Mouse (Mus musculus): ENCODE results near the gene Pcx. TPM values are rescaled to one million over a fixed set of nuclear protein-coding genes. Genes with fewer than 3 reads are reported as not detected.

The Pcx gene
- polyA plus RNA-seq, 1 experiment from 2014 or later: 14.1 TPM

- Histone ChIP-seq H3K4me3 (ENCODE audit: low read length) (no peak overlapping the region), H3K9me3 (replicated peaks; ENCODE audit: control insufficient read depth, low read length) (no peaks in the 10 kb centered on the region), H3K36me3 (ENCODE audit: control insufficient read depth, insufficient read depth) (no peaks in the 10 kb centered on the region), H3K27ac (ENCODE audit: low read length) (no peak overlapping the region), H3K4me2 (ENCODE audit: low read depth, low read length) (no peak overlapping the region), H3K4me1 (ENCODE audit: control insufficient read depth, insufficient read depth, low read length) (no peaks in the 10 kb centered on the region), H3K9ac (ENCODE audit: low read length) (no peak overlapping the region), H3K27me3 (ENCODE audit: control insufficient read depth, insufficient read depth, low read length) (no peaks in the 10 kb centered on the region)
- ATAC-seq (replicated peaks; ENCODE audit: extremely low read depth, insufficient read depth, low FRiP score): no peak
- 64% methylated on average over 3 of the region's 3 CpGs for WGBS
Observed at GRCm38 (mm10) chr19:4536606-4537005, 26.3 kb downstream of the Pcx start.

GRCm38 (mm10) chr19:4540263-4540662 is 30.0 kb downstream of the Pcx start:
- no peaks in the 10 kb centered on the region for H3K4me1 ChIP-seq (ENCODE audit: control insufficient read depth, insufficient read depth, low read length)
- no peaks in the 10 kb centered on the region for H3K36me3 ChIP-seq (ENCODE audit: control insufficient read depth, insufficient read depth)
- H3K9ac ChIP-seq (ENCODE audit: low read length): no peak overlapping the region
- no peaks in the 10 kb centered on the region for H3K27me3 ChIP-seq (ENCODE audit: control insufficient read depth, insufficient read depth, low read length)
- no peak overlapping the region for H3K4me3 ChIP-seq (ENCODE audit: low read length)
- 78% methylated on average over 6 of the region's 6 CpGs for WGBS
- no peak overlapping the region for H3K27ac ChIP-seq (ENCODE audit: low read length)
- H3K9me3 ChIP-seq (replicated peaks; ENCODE audit: control insufficient read depth, low read length): no peaks in the 10 kb centered on the region
- no peak overlapping the region for H3K4me2 ChIP-seq (ENCODE audit: low read depth, low read length)
- no peak for ATAC-seq (replicated peaks; ENCODE audit: extremely low read depth, insufficient read depth, low FRiP score)

GRCm38 (mm10) chr19:4540992-4541391 is 30.7 kb downstream of the Pcx start:
- Histone ChIP-seq H3K9ac (ENCODE audit: low read length) (no peak overlapping the region), H3K9me3 (replicated peaks; ENCODE audit: control insufficient read depth, low read length) (no peaks in the 10 kb centered on the region)
- no peak for ATAC-seq (replicated peaks; ENCODE audit: extremely low read depth, insufficient read depth, low FRiP score)

GRCm38 (mm10) chr19:4542081-4542480 is 31.8 kb downstream of the Pcx start:
- ATAC-seq (replicated peaks; ENCODE audit: extremely low read depth, insufficient read depth, low FRiP score): no peak
- Histone ChIP-seq H3K27ac (ENCODE audit: low read length) (no peak overlapping the region), H3K9ac (ENCODE audit: low read length) (no peak overlapping the region), H3K4me2 (ENCODE audit: low read depth, low read length) (no peak overlapping the region), H3K4me1 (ENCODE audit: control insufficient read depth, insufficient read depth, low read length) (no peaks in the 10 kb centered on the region), H3K27me3 (ENCODE audit: control insufficient read depth, insufficient read depth, low read length) (no peaks in the 10 kb centered on the region), H3K36me3 (ENCODE audit: control insufficient read depth, insufficient read depth) (no peaks in the 10 kb centered on the region), H3K4me3 (ENCODE audit: low read length) (no peak overlapping the region), H3K9me3 (replicated peaks; ENCODE audit: control insufficient read depth, low read length) (no peaks in the 10 kb centered on the region)

More at GRCm38 (mm10) chr19:4540992-4541391, 30.7 kb downstream of the Pcx start:
- no peak overlapping the region for H3K4me2 ChIP-seq (ENCODE audit: low read depth, low read length)
- H3K36me3 ChIP-seq (ENCODE audit: control insufficient read depth, insufficient read depth): no peaks in the 10 kb centered on the region
- no peak overlapping the region for H3K27ac ChIP-seq (ENCODE audit: low read length)
- H3K4me3 ChIP-seq (ENCODE audit: low read length): no peak overlapping the region
- no peaks in the 10 kb centered on the region for H3K4me1 ChIP-seq (ENCODE audit: control insufficient read depth, insufficient read depth, low read length)
- no peaks in the 10 kb centered on the region for H3K27me3 ChIP-seq (ENCODE audit: control insufficient read depth, insufficient read depth, low read length)
- 90% methylated on average over 3 of the region's 3 CpGs for WGBS

- 75% methylated on average over 4 of the region's 4 CpGs for WGBS
- H3K27ac ChIP-seq (ENCODE audit: low read length): no peak overlapping the region
- no peak overlapping the region for H3K9ac ChIP-seq (ENCODE audit: low read length)
Observed at GRCm38 (mm10) chr19:4545091-4545490, 34.8 kb downstream of the Pcx start.

GRCm38 (mm10) chr19:4545841-4546240 is 35.6 kb downstream of the Pcx start:
- Histone ChIP-seq H3K4me3 (ENCODE audit: low read length) (no peak overlapping the region), H3K9ac (ENCODE audit: low read length) (no peak overlapping the region), H3K4me1 (ENCODE audit: control insufficient read depth, insufficient read depth, low read length) (peaks cover 8% of the 10 kb centered on the region), H3K27me3 (ENCODE audit: control insufficient read depth, insufficient read depth, low read length) (no peaks in the 10 kb centered on the region), H3K36me3 (ENCODE audit: control insufficient read depth, insufficient read depth) (no peaks in the 10 kb centered on the region), H3K9me3 (replicated peaks; ENCODE audit: control insufficient read depth, low read length) (no peaks in the 10 kb centered on the region), H3K27ac (ENCODE audit: low read length) (no peak overlapping the region), H3K4me2 (ENCODE audit: low read depth, low read length) (no peak overlapping the region)
- ATAC-seq (replicated peaks; ENCODE audit: extremely low read depth, insufficient read depth, low FRiP score): no peak
- WGBS: 87% methylated on average over 6 of the region's 6 CpGs

More at GRCm38 (mm10) chr19:4545091-4545490, 34.8 kb downstream of the Pcx start:
- H3K4me2 ChIP-seq (ENCODE audit: low read depth, low read length): no peak overlapping the region
- no peaks in the 10 kb centered on the region for H3K27me3 ChIP-seq (ENCODE audit: control insufficient read depth, insufficient read depth, low read length)
- peaks cover 8% of the 10 kb centered on the region for H3K4me1 ChIP-seq (ENCODE audit: control insufficient read depth, insufficient read depth, low read length)
- H3K9me3 ChIP-seq (replicated peaks; ENCODE audit: control insufficient read depth, low read length): no peaks in the 10 kb centered on the region
- ATAC-seq (replicated peaks; ENCODE audit: extremely low read depth, insufficient read depth, low FRiP score): no peak
- H3K36me3 ChIP-seq (ENCODE audit: control insufficient read depth, insufficient read depth): no peaks in the 10 kb centered on the region
- H3K4me3 ChIP-seq (ENCODE audit: low read length): no peak overlapping the region

- Histone ChIP-seq H3K9me3 (replicated peaks; ENCODE audit: control insufficient read depth, low read length) (no peaks in the 10 kb centered on the region), H3K27ac (ENCODE audit: low read length) (no peak overlapping the region), H3K4me1 (ENCODE audit: control insufficient read depth, insufficient read depth, low read length) (peaks cover 8% of the 10 kb centered on the region), H3K4me3 (ENCODE audit: low read length) (no peak overlapping the region), H3K9ac (ENCODE audit: low read length) (no peak overlapping the region), H3K27me3 (ENCODE audit: control insufficient read depth, insufficient read depth, low read length) (no peaks in the 10 kb centered on the region), H3K36me3 (ENCODE audit: control insufficient read depth, insufficient read depth) (no peaks in the 10 kb centered on the region), H3K4me2 (ENCODE audit: low read depth, low read length) (no peak overlapping the region)
- no peak for ATAC-seq (replicated peaks; ENCODE audit: extremely low read depth, insufficient read depth, low FRiP score)
- 78% methylated on average over 6 of the region's 6 CpGs for WGBS
Observed at GRCm38 (mm10) chr19:4547801-4548200, 37.5 kb downstream of the Pcx start.

GRCm38 (mm10) chr19:4548305-4548883 is 38.1 kb downstream of the Pcx start:
- Histone ChIP-seq H3K27ac (ENCODE audit: low read length) (no peak overlapping the region), H3K9me3 (replicated peaks; ENCODE audit: control insufficient read depth, low read length) (no peaks in the 10 kb centered on the region), H3K4me1 (ENCODE audit: control insufficient read depth, insufficient read depth, low read length) (peaks cover 8% of the 10 kb centered on the region), H3K9ac (ENCODE audit: low read length) (no peak overlapping the region), H3K4me3 (ENCODE audit: low read length) (no peak overlapping the region), H3K4me2 (ENCODE audit: low read depth, low read length) (no peak overlapping the region), H3K27me3 (ENCODE audit: control insufficient read depth, insufficient read depth, low read length) (no peaks in the 10 kb centered on the region), H3K36me3 (ENCODE audit: control insufficient read depth, insufficient read depth) (no peaks in the 10 kb centered on the region)
- ATAC-seq (replicated peaks; ENCODE audit: extremely low read depth, insufficient read depth, low FRiP score): no peak
- WGBS: 44% methylated on average over 3 of the region's 3 CpGs

GRCm38 (mm10) chr19:4554248-4554647 is 44.0 kb downstream of the Pcx start:
- Histone ChIP-seq H3K27me3 (ENCODE audit: control insufficient read depth, insufficient read depth, low read length) (no peaks in the 10 kb centered on the region), H3K27ac (ENCODE audit: low read length) (no peak overlapping the region), H3K4me2 (ENCODE audit: low read depth, low read length) (no peak overlapping the region), H3K36me3 (ENCODE audit: control insufficient read depth, insufficient read depth) (no peaks in the 10 kb centered on the region), H3K4me3 (ENCODE audit: low read length) (no peak overlapping the region), H3K9me3 (replicated peaks; ENCODE audit: control insufficient read depth, low read length) (no peaks in the 10 kb centered on the region), H3K9ac (ENCODE audit: low read length) (no peak overlapping the region), H3K4me1 (ENCODE audit: control insufficient read depth, insufficient read depth, low read length) (peaks cover 8% of the 10 kb centered on the region)
- ATAC-seq (replicated peaks; ENCODE audit: extremely low read depth, insufficient read depth, low FRiP score): no peak
